Mouse (Mus musculus) retina, adult 2 months (tissue): Measurements from ENCODE around the gene A030003K21Rik.

ENCODE experiments used
- DNase-seq: peaks from one replicate; pipeline ENCODE4 v3.0.0-alpha.2; 2012; ENCODE audit warnings: low read depth, low spot score

A030003K21Rik gene

GRCm38 (mm10) chr1:82913025-82913424 lies 30.2 kb downstream of the A030003K21Rik start, which contains the start of gene A030005L19Rik:
Gene A030005L19Rik (plus strand): TSS chr1:82913325.
- DNase-seq, result no peak

GRCm38 (mm10) chr1:82905886-82906285 lies 37.3 kb downstream of the A030003K21Rik start:
- DNase-seq, result no peak

- no peak for DNase-seq
Observed at GRCm38 (mm10) chr1:82901201-82901600, 42.0 kb downstream of the A030003K21Rik start.

- DNase-seq, result no peak
Observed at GRCm38 (mm10) chr1:82900567-82900966, 42.6 kb downstream of the A030003K21Rik start.

- no peak for DNase-seq
Observed at GRCm38 (mm10) chr1:82893269-82893668, 49.9 kb downstream of the A030003K21Rik start.
